Mouse (Mus musculus): ENCODE measurements around the gene Slc36a4. TPM values are rescaled to one million over a fixed set of nuclear protein-coding genes. Genes with fewer than 3 reads are reported as not detected.

The Slc36a4 gene
- 6.0 TPM in 2 replicates for polyA plus RNA-seq (2015; fragmentation: Nextera tagmentation; extraction: Ambion mirVana)

GRCm38 (mm10) chr9:15709599-15710381 is at the start of gene Slc36a4:
Slc36a4 (plus strand) TSS chr9:15709738.
- Histone ChIP-seq H3K4me1 (ENCODE audit: control insufficient read depth, insufficient read depth, low read length) (no peaks in the 10 kb centered on the region), H3K27me3 (replicated peaks; ENCODE audit: control insufficient read depth, insufficient read depth, low read length) (no peaks in the 10 kb centered on the region), H3K9ac (ENCODE audit: low read depth, low read length) (peak within 1 kb of the TSS; percentile 85), H3K4me3 (ENCODE audit: low read length) (peak within 1 kb of the TSS; percentile 72), H3K9me3 (ENCODE audit: control insufficient read depth, low read length) (no peaks in the 10 kb centered on the region), H3K27ac (ENCODE audit: low read length) (peak within 1 kb of the TSS; percentile 69), H3K36me3 (ENCODE audit: control insufficient read depth, insufficient read depth, low read length) (no peaks in the 10 kb centered on the region), H3K4me2 (ENCODE audit: low read depth, low read length) (peak within 1 kb of the TSS; percentile 96)
- under 1% methylated on average over 75 of the region's 75 CpGs for WGBS
- ATAC-seq, result peak; percentile 89

- Histone ChIP-seq H3K36me3 (ENCODE audit: control insufficient read depth, insufficient read depth, low read length) (no peaks in the 10 kb centered on the region), H3K4me2 (ENCODE audit: low read depth, low read length) (no peak overlapping the region), H3K9me3 (ENCODE audit: control insufficient read depth, low read length) (no peaks in the 10 kb centered on the region), H3K27me3 (replicated peaks; ENCODE audit: control insufficient read depth, insufficient read depth, low read length) (no peaks in the 10 kb centered on the region), H3K4me1 (ENCODE audit: control insufficient read depth, insufficient read depth, low read length) (peaks cover 2% of the 10 kb centered on the region; the same call in 1 of the 2 replicates), H3K4me3 (ENCODE audit: low read length) (no peak overlapping the region), H3K27ac (ENCODE audit: low read length) (no peak overlapping the region), H3K9ac (ENCODE audit: low read depth, low read length) (no peak overlapping the region)
- no peak for ATAC-seq
- 81% methylated on average over 7 of the region's 7 CpGs for WGBS
Observed at GRCm38 (mm10) chr9:15664606-15665005, 44.9 kb upstream of the Slc36a4 start.

DNA sequence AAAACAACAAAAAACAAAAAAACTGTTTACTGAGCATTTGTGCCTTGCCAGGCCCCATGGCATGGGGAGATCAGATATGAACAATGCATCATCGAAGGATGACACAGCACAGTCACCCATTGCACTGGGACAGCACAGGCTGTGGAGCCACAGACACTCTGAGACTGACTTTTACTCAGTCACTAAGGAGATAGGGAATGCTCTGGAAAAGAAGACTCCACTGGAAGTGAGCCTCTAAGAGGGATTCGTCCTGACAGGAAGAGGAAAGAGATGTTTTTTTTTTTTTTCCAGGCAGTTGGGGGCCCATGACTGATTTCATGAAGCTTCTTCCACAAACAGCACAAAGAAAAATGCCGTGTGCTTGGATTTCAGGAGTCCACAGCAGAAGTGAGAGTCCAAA is 40.1 kb upstream of the Slc36a4 start:
- H3K27ac ChIP-seq (ENCODE audit: low read length), result no peak overlapping the region
- ATAC-seq, result no peak
- no peak overlapping the region for H3K4me3 ChIP-seq (ENCODE audit: low read length)
- 42% methylated on average over 3 of the region's 3 CpGs for WGBS
- H3K9me3 ChIP-seq (ENCODE audit: control insufficient read depth, low read length), result no peaks in the 10 kb centered on the region
- no peak overlapping the region for H3K4me2 ChIP-seq (ENCODE audit: low read depth, low read length)
- no peaks in the 10 kb centered on the region for H3K36me3 ChIP-seq (ENCODE audit: control insufficient read depth, insufficient read depth, low read length)
- no peaks in the 10 kb centered on the region for H3K27me3 ChIP-seq (replicated peaks; ENCODE audit: control insufficient read depth, insufficient read depth, low read length)
- peaks cover 3% of the 10 kb centered on the region; the same call in 1 of the 2 replicates for H3K4me1 ChIP-seq (ENCODE audit: control insufficient read depth, insufficient read depth, low read length)
- H3K9ac ChIP-seq (ENCODE audit: low read depth, low read length), result no peak overlapping the region

DNA sequence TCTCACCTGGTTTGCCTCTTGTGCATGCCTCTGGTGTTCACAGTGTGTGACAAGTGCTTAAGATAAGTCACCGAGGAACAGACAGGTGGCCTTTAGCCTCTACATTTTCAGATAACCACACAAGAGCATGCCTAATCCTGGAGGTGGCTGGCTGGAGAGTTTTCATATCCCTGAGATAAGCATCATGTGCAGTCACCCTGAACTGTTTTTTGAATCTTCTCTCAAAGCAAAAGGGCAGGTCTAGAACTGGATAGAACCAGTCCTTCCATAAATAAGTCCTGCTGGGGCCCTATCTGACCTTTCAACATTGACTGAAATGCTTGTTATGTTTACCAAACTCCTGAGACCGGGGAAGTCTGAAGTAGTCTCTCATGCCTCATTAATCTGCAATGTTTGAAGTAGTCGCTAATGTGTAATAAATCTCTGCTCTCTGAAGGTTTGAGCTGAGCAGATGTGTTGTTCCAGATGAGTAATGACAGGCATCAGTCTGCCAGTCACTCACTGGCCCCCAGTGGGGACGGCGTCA is 39.5 kb upstream of the Slc36a4 start:
- no peak overlapping the region for H3K4me3 ChIP-seq (ENCODE audit: low read length)
- 15% methylated on average over 5 of the region's 5 CpGs for WGBS
- no peak overlapping the region for H3K4me2 ChIP-seq (ENCODE audit: low read depth, low read length)
- H3K9me3 ChIP-seq (ENCODE audit: control insufficient read depth, low read length), result no peaks in the 10 kb centered on the region
- no peak overlapping the region for H3K27ac ChIP-seq (ENCODE audit: low read length)
- H3K4me1 ChIP-seq (ENCODE audit: control insufficient read depth, insufficient read depth, low read length), result peaks cover 3% of the 10 kb centered on the region; the same call in 1 of the 2 replicates
- ATAC-seq, result peak; percentile 65; the same call in 1 of the 2 replicates
- no peaks in the 10 kb centered on the region for H3K36me3 ChIP-seq (ENCODE audit: control insufficient read depth, insufficient read depth, low read length)
- H3K9ac ChIP-seq (ENCODE audit: low read depth, low read length), result no peak overlapping the region
- H3K27me3 ChIP-seq (replicated peaks; ENCODE audit: control insufficient read depth, insufficient read depth, low read length), result no peaks in the 10 kb centered on the region

DNA sequence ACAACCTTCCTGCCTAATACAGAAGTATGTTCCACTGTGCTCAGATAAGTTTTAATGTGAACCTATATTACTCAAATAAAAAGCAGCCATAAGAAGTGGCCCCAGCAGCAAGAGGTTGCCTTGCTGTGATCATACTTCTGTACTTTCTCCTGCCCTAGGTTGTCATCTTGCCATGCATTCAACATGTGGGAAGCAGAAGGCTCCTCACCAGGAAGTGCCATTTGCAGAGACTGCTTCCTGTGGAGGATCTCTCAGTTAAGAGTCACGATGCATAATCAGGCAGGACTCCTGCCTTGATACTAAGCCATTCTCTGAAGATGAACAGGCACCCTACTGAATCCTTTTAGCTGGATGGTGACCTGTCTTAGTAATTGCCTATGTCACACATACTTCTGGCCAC is 37.3 kb upstream of the Slc36a4 start:
- Histone ChIP-seq H3K36me3 (ENCODE audit: control insufficient read depth, insufficient read depth, low read length) (no peaks in the 10 kb centered on the region), H3K4me1 (ENCODE audit: control insufficient read depth, insufficient read depth, low read length) (peaks cover 3% of the 10 kb centered on the region; the same call in 1 of the 2 replicates), H3K4me3 (ENCODE audit: low read length) (no peak overlapping the region), H3K27ac (ENCODE audit: low read length) (no peak overlapping the region), H3K9me3 (ENCODE audit: control insufficient read depth, low read length) (no peaks in the 10 kb centered on the region), H3K27me3 (replicated peaks; ENCODE audit: control insufficient read depth, insufficient read depth, low read length) (no peaks in the 10 kb centered on the region), H3K9ac (ENCODE audit: low read depth, low read length) (no peak overlapping the region), H3K4me2 (ENCODE audit: low read depth, low read length) (no peak overlapping the region)
- no peak for ATAC-seq
- 39% methylated on average over 1 of the region's 1 CpGs for WGBS

DNA sequence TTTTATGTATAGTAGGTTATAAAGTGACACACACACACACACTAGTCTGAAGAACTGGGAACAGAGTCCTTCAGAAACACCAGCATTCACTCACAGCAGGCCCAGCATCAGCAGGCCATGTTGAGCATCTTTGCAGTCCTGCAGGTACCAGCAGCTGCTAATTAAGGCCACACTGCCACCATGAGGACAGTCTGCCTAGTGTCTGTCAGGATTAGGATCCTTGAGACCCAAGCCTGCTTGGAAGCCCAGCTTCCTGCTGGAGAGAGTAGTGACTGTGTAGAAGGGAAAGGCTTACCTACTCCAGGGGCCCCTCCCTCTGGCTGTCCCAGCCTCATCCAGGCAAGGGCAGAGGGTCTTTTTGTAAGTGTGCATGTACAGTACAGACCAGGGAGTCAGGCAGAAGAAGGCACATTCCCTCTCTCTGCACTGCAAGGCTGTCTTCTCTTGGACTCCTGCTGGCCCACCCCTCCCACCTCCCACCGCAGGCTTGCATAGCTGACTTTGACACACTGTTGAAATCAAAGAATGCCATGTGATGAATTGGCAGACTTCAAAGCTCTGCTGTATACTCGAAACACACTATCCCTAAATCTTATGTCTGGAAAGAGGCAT is 27.6 kb upstream of the Slc36a4 start:
- WGBS, result 45% methylated on average over 2 of the region's 2 CpGs
- Histone ChIP-seq H3K9ac (ENCODE audit: low read depth, low read length) (no peak overlapping the region), H3K9me3 (ENCODE audit: control insufficient read depth, low read length) (no peaks in the 10 kb centered on the region), H3K4me3 (ENCODE audit: low read length) (no peak overlapping the region), H3K36me3 (ENCODE audit: control insufficient read depth, insufficient read depth, low read length) (no peaks in the 10 kb centered on the region), H3K27me3 (replicated peaks; ENCODE audit: control insufficient read depth, insufficient read depth, low read length) (no peaks in the 10 kb centered on the region), H3K4me1 (ENCODE audit: control insufficient read depth, insufficient read depth, low read length) (no peaks in the 10 kb centered on the region), H3K27ac (ENCODE audit: low read length) (no peak overlapping the region), H3K4me2 (ENCODE audit: low read depth, low read length) (no peak overlapping the region)
- peak; percentile 87 for ATAC-seq

DNA sequence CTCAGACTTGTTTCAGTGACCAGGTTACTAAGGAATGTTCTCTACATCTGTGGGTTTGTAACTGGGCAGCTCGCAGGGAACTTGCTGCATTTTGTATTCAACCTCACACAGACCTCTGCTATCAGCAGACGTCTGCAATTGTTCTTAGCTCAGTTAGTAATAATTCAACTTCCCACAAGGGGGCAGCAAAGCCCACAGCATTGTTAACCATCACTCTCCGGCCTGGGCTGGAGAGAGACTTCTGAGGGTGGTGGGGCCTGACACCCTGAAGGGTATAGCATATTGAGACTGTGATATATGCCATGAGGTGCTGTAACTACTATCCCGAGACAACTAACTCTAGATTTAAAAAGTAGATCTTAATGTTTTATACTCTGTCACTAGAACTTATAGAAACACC is 24.3 kb upstream of the Slc36a4 start:
- no peaks in the 10 kb centered on the region for H3K36me3 ChIP-seq (ENCODE audit: control insufficient read depth, insufficient read depth, low read length)
- H3K4me2 ChIP-seq (ENCODE audit: low read depth, low read length), result no peak overlapping the region
- H3K9me3 ChIP-seq (ENCODE audit: control insufficient read depth, low read length), result no peaks in the 10 kb centered on the region
- no peak overlapping the region for H3K27ac ChIP-seq (ENCODE audit: low read length)
- H3K4me3 ChIP-seq (ENCODE audit: low read length), result no peak overlapping the region
- WGBS, result 16% methylated on average over 4 of the region's 4 CpGs
- no peak for ATAC-seq
- no peaks in the 10 kb centered on the region for H3K27me3 ChIP-seq (replicated peaks; ENCODE audit: control insufficient read depth, insufficient read depth, low read length)
- no peak overlapping the region for H3K9ac ChIP-seq (ENCODE audit: low read depth, low read length)
- no peaks in the 10 kb centered on the region for H3K4me1 ChIP-seq (ENCODE audit: control insufficient read depth, insufficient read depth, low read length)

GRCm38 (mm10) chr9:15687358-15687757 is 22.2 kb upstream of the Slc36a4 start:
- no peak for ATAC-seq
- Histone ChIP-seq H3K9me3 (ENCODE audit: control insufficient read depth, low read length) (no peaks in the 10 kb centered on the region), H3K9ac (ENCODE audit: low read depth, low read length) (no peak overlapping the region), H3K27me3 (replicated peaks; ENCODE audit: control insufficient read depth, insufficient read depth, low read length) (no peaks in the 10 kb centered on the region), H3K36me3 (ENCODE audit: control insufficient read depth, insufficient read depth, low read length) (no peaks in the 10 kb centered on the region), H3K4me1 (ENCODE audit: control insufficient read depth, insufficient read depth, low read length) (no peaks in the 10 kb centered on the region), H3K4me2 (ENCODE audit: low read depth, low read length) (no peak overlapping the region), H3K27ac (ENCODE audit: low read length) (no peak overlapping the region), H3K4me3 (ENCODE audit: low read length) (no peak overlapping the region)
- 90% methylated on average over 5 of the region's 5 CpGs for WGBS

DNA sequence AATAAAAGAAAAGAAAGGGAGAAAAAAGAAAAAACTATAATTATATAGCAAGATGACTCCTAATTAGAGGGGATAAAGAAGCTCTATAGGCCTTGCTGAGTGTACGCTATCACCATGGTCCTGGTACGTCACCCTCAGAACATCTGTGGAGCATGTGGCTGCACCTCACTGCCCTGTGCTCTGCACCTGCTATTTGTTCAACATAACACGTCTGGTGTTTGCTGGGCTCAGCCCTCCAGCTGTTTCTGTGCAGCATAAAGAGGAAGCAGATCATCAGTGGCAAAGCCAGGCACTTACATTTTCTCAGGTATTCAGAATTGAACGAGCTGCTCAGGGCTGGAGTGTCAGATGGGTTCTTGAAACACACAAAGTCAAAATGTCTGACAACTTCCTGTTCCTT is 15.7 kb upstream of the Slc36a4 start:
- H3K4me1 ChIP-seq (ENCODE audit: control insufficient read depth, insufficient read depth, low read length), result no peaks in the 10 kb centered on the region
- H3K9me3 ChIP-seq (ENCODE audit: control insufficient read depth, low read length), result no peaks in the 10 kb centered on the region
- no peak for ATAC-seq
- no peak overlapping the region for H3K4me2 ChIP-seq (ENCODE audit: low read depth, low read length)
- H3K36me3 ChIP-seq (ENCODE audit: control insufficient read depth, insufficient read depth, low read length), result no peaks in the 10 kb centered on the region
- no peak overlapping the region for H3K27ac ChIP-seq (ENCODE audit: low read length)
- no peak overlapping the region for H3K9ac ChIP-seq (ENCODE audit: low read depth, low read length)
- H3K4me3 ChIP-seq (ENCODE audit: low read length), result no peak overlapping the region
- 58% methylated on average over 4 of the region's 4 CpGs for WGBS
- no peaks in the 10 kb centered on the region for H3K27me3 ChIP-seq (replicated peaks; ENCODE audit: control insufficient read depth, insufficient read depth, low read length)
